Mouse (Mus musculus): ENCODE measurements around the gene Olfr1442. TPM values are rescaled to one million over a fixed set of nuclear protein-coding genes. Genes with fewer than 3 reads are reported as not detected.

Gene Olfr1442
- total RNA-seq, 1 experiment from 2014 or later, result not detected

Other genes starting within 250 kb of the Olfr1442 start
- not detected in 2 replicates for gene Pfpl, start 242.5 kb upstream of the Olfr1442 start, total RNA-seq (2021)
- 12.4 and 16.5 TPM in 2 replicates for gene Mpeg1, start 209.7 kb upstream of the Olfr1442 start, total RNA-seq (2021)
- gene Dtx4, start 169.0 kb upstream of the Olfr1442 start, total RNA-seq (2021), result 14.9 and 15.1 TPM in 2 replicates
- gene Fam111a, start 124.7 kb upstream of the Olfr1442 start, total RNA-seq (2021), result 6.3 and 6.7 TPM in 2 replicates
- gene Gm4952, start 70.5 kb upstream of the Olfr1442 start, total RNA-seq (2021), result 1.3 TPM in 1 of 2 replicates, not detected in the other
- not detected in 2 replicates for gene Glyat, start 37.1 kb upstream of the Olfr1442 start, total RNA-seq (2021)
- gene Olfr1443, start 7.7 kb downstream of the Olfr1442 start, total RNA-seq (2021), result not detected in 2 replicates
- not detected in 2 replicates for gene Keg1, start 25.3 kb downstream of the Olfr1442 start, total RNA-seq (2021)
- gene Cntf, start 95.2 kb downstream of the Olfr1442 start, total RNA-seq (2021), result 0.90 and 3.3 TPM in 2 replicates
- gene Zfp91, start 125.7 kb downstream of the Olfr1442 start, total RNA-seq (2021), result 83.3 and 85.7 TPM in 2 replicates
- 2.1 and 2.2 TPM in 2 replicates for gene Lpxn, start 125.8 kb downstream of the Olfr1442 start, total RNA-seq (2021)
- gene Gm5244, start 176.2 kb downstream of the Olfr1442 start, total RNA-seq (2021), result not detected in 2 replicates
- not detected in 2 replicates for gene Olfr1444, start 186.8 kb downstream of the Olfr1442 start, total RNA-seq (2021)
- gene Olfr1445, start 213.4 kb downstream of the Olfr1442 start, total RNA-seq (2021), result not detected in 2 replicates
- not detected in 2 replicates for gene Olfr1446, start 223.1 kb downstream of the Olfr1442 start, total RNA-seq (2021)
- not detected in 2 replicates for gene Olfr1447, start 233.3 kb downstream of the Olfr1442 start, total RNA-seq (2021)